Mouse (Mus musculus) MEL (cell line): ENCODE measurements around the gene Brd3os.

Source experiments
- CTCF ChIP-seq, 3 experiments: IDR thresholded peaks in 2 of 3; conservative IDR thresholded peaks in 1 of 3; 2 replicates each; pipeline ENCODE4 v1.5.1; 2011 to 2012; ENCODE audit warnings: low read length in 3 of 3, low read depth in 2 of 3, mild to moderate bottlenecking in 2 of 3, improper control_type of control experiment in 1 of 3, inconsistent platforms in 1 of 3, mixed read lengths in 1 of 3, moderate library complexity in 1 of 3; ENCODE audit not compliant: control insufficient read depth in 1 of 3, insufficient read depth in 1 of 3, poor library complexity in 1 of 3, severe bottlenecking in 1 of 3
- MAX ChIP-seq: IDR thresholded peaks from 2 replicates; pipeline ENCODE4 v1.6.1; 2011; ENCODE audit warnings: low read length, improper control_type of control experiment

DNA sequence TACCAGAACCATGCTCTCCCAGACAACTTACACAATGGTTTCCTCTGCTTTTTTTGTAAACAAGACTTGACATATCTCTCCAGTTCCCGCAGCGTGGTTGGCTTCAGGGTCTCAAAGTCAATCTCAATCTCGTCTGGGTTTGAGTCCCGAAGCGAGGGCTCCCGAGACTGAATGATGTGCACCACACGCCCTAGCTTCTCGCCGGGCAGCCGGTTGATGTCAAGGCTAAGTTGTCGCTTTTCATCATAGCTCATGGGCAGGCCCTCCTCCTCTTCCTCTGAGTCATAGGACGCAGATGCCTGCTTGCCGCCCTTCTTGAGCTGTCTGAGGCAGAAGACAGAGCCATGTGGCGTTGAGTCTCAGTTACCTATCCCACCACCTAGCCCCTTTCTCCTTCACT is 8.1 kb downstream of the Brd3os start:
- TF ChIP-seq CTCF (IDR thresholded peaks at IDR 0.05 in 2 of 3, conservative IDR thresholded peaks at IDR 0.05 in 1 of 3; ENCODE audit: control insufficient read depth in 1 of 3, insufficient read depth in 1 of 3, low read depth in 2 of 3, low read length in 3 of 3, poor library complexity in 1 of 3, severe bottlenecking in 1 of 3) (no peak), MAX (no peak)
